Mouse (Mus musculus) megakaryocyte-erythroid progenitor cell, adult 5 weeks (primary cell): Measurements from ENCODE around the gene Gm49318. TPM values are rescaled to one million over a fixed set of nuclear protein-coding genes. Genes with fewer than 3 reads are reported as not detected.

Source experiments
- polyA plus RNA-seq: library from polyadenylated mRNA; stranded (reverse); fragments of >175 nt; gene quantifications from 2 replicates; pipeline ENCODE4 v1.2.3, GENCODE M21; 2012

Gene Gm49318
- polyA plus RNA-seq: not detected in 2 replicates

DNA sequence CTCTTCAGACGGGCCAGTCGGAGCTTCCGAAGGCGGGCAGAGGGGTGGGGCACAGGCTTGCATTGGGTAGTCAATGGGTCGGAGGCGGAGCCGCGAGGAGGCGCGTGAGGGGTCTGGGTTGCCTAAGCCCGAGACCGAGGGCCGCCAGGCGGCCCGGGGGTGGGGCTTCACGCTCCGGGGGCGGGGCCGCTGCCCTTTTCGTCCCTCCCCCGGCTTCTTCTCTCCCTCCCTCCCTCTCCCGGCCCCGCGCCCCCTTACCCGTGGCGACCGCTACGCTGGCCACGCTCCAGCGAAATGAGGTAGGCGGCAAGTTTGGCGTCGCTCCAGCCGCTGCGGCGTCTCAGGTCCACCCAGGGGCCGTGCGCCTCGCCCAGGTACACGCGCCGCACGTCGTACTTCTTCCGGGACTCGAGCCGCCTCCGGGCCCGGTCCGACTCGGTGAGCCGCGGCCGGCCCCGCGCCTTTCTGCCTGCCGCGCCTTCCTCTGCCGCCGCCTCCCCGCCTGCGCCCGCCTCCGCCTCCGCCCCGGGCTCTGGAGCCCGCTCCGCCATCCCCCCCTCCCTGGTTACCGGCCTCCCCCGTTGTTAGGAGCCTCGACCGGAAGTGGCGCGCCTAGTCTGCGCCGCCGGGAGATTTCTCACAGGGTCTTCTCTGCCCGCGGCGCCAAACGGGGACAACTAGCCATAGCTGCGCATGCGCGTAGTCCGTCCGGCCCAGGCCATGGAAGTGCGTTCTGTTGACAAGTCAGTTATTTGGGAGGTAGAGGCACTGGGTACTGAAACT, at the start of gene Gm49318, which contains the start of gene Zfp653:
Gm49318 (minus strand) TSS at position 469 of the 783 bp plus-strand sequence.
Zfp653 (minus strand) TSS at position 586 of the 783 bp plus-strand sequence.

DNA sequence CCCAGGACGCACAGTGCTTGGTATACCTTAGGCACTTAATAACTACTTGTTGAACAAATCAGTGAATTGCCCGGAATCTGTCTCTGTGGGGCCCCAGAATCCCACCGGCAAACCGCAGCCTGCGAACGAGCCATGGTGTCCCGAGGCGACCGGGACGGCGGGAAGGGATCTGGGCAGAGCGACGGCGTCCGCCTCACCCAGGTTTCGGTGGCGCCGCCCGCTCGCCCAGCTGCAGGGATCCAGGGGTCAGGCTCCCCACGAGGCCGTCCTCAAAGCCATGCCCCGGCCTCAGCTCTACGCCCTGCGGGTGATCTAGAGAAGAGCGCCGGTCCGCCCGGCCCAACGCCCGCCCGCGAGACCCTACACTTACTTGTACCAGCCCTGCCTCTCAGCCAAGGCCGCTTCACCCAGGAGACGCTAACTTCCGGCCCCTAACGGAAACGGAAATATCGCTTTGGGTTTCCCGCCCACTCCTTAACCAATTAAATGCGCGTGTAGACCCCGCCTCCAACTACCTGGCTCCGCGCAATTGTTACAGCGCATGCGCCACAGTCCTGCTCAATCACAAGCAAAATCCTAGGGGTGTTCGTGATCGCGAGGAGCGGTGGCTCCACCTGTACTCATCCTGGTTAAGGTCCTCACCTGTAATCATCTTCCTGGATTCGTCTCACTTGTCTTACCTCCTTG, 45.8 kb upstream of the Gm49318 start, which contains the start of gene Elof1:
Elof1 (minus strand) TSS at position 433 of the 687 bp plus-strand sequence.

GRCm38 (mm10) chr9:22098993-22099696, 28.1 kb upstream of the Gm49318 start, which contains the start of gene Cnn1:
Gene Cnn1, plus strand, starts transcription at chr9:22099216.

GRCm38 (mm10) chr9:22085022-22085834, 14.2 kb upstream of the Gm49318 start, which contains the start of gene Ecsit:
Gene Ecsit, minus strand, starts transcription at chr9:22085438.

DNA sequence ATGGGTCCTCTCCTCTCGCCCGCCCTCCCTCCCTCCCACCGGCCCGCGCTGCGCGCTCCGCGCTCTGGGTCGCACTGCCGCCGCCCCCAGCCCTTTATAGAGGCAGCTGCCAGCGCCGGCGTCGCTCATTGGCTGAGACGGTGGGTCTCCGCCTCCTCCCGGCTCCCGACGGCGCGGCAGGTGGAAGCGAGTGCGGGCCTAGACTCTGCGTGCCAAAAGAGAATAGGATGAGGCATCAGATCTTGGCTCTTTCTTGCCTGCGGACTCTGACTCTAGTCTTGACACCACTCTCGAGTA, 19.2 kb downstream of the Gm49318 start, which contains the start of gene Elavl3:
Elavl3 (minus strand) TSS at position 66 of the 297 bp plus-strand sequence.

DNA sequence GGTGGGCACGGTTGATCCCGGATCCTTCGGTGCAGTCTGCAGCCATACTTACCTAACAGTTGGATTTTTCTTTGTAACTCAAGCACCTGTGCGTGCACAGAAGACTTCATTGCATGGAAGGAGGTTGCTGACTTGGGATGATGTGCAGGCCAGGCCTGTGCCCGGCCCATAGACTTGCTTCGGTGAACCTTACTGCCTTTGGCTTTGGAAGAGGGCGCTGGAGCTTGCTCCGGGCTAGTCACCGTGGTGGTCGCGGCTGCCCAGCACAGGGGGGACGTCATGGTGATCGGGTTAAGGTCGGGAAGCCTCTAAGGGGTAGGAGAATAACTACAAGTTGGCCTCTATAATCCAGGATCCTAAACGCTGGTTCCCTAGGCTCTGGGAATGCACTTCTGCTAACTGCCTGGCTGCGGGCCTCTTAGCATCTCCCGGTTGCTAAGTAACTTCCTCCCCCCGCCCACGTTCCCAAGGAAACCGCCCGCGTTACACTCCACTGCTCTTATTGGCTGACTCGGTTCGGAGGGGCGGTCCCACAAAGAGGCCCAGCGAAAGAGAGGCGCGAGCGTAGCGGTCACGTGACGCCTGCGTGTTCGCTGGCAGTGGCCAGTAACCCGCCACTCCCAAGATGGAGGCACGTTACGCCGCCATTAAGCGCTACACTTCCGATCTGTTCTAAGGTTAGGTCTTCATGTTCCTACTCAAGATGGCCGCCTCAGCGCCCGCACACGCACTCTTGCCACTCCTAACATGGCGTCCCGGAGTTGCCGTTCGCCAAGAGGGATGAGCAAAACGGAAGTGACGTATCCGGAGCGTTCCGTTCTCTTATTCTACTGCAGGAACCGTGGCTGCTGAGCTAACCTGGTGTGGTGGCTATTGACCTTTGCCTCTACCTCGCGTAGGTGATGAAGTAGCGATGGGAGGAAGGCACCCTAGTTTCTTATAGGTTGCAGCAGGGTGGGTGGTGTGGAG, 68.6 kb downstream of the Gm49318 start, which contains the start of the genes Ccdc151 and Prkcsh:
Ccdc151 (minus strand) TSS at position 441 of the 969 bp plus-strand sequence.
Prkcsh (plus strand) TSS at position 613 of the 969 bp plus-strand sequence.

GRCm38 (mm10) chr9:21989230-21990110, 81.6 kb downstream of the Gm49318 start, which contains the start of gene Rgl3:
Gene Rgl3, minus strand, starts transcription at chr9:21989446.

Other genes starting within 250 kb of the Gm49318 start
- 1.7 and 3.7 TPM in 2 replicates for gene Angptl8, start 235.7 kb downstream of the Gm49318 start, polyA plus RNA-seq
- gene Dock6, start 218.6 kb downstream of the Gm49318 start, polyA plus RNA-seq: 3.1 and 4.8 TPM in 2 replicates
- 35.5 and 43.8 TPM in 2 replicates for gene Rab3d, start 153.1 kb downstream of the Gm49318 start, polyA plus RNA-seq
- gene Ccdc159, start 143.8 kb downstream of the Gm49318 start, polyA plus RNA-seq: 0.26 and 0.54 TPM in 2 replicates
- 28.8 and 33.9 TPM in 2 replicates for gene Tmem205, start 143.7 kb downstream of the Gm49318 start, polyA plus RNA-seq
- gene Plppr2, start 134.2 kb downstream of the Gm49318 start, polyA plus RNA-seq: 1.9 and 2.5 TPM in 2 replicates
- 5.8 and 8.1 TPM in 2 replicates for gene Swsap1, start 115.5 kb downstream of the Gm49318 start, polyA plus RNA-seq
- gene Epor, start 107.8 kb downstream of the Gm49318 start, polyA plus RNA-seq: 45.2 and 62.0 TPM in 2 replicates
- 0.03 and 0.11 TPM in 2 replicates for gene Rgl3, start 81.8 kb downstream of the Gm49318 start, polyA plus RNA-seq
- gene Ccdc151, start 68.6 kb downstream of the Gm49318 start, polyA plus RNA-seq: not detected in 2 replicates
- 202 and 244 TPM in 2 replicates for gene Prkcsh, start 68.5 kb downstream of the Gm49318 start, polyA plus RNA-seq
- 0.02 and 0.03 TPM in 2 replicates for gene Elavl3, start 19.2 kb downstream of the Gm49318 start, polyA plus RNA-seq
- 19.3 and 24.5 TPM in 2 replicates for gene Zfp653, start 117 bp upstream of the Gm49318 start, polyA plus RNA-seq
- gene Ecsit, start 14.2 kb upstream of the Gm49318 start, polyA plus RNA-seq: 30.5 and 33.6 TPM in 2 replicates
- 0.06 TPM in 1 of 2 replicates, not detected in the other for gene Cnn1, start 28.0 kb upstream of the Gm49318 start, polyA plus RNA-seq
- 75.1 and 88.1 TPM in 2 replicates for gene Elof1, start 45.9 kb upstream of the Gm49318 start, polyA plus RNA-seq
- 9.1 and 11.8 TPM in 2 replicates for gene Acp5, start 64.5 kb upstream of the Gm49318 start, polyA plus RNA-seq
- gene Pigyl, start 85.6 kb upstream of the Gm49318 start, polyA plus RNA-seq: 77.0 and 80.8 TPM in 2 replicates
- gene Zfp872, start 116.8 kb upstream of the Gm49318 start, polyA plus RNA-seq: not detected in 2 replicates
- gene Zfp809, start 154.5 kb upstream of the Gm49318 start, polyA plus RNA-seq: 3.2 and 4.1 TPM in 2 replicates
- 0.05 and 0.14 TPM in 2 replicates for gene Zfp599, start 188.6 kb upstream of the Gm49318 start, polyA plus RNA-seq
- gene Zfp810, start 236.4 kb upstream of the Gm49318 start, polyA plus RNA-seq: 1.4 and 2.7 TPM in 2 replicates